Mouse (Mus musculus): ENCODE results near the gene Ctsk. TPM values are rescaled to one million over a fixed set of nuclear protein-coding genes. Genes with fewer than 3 reads are reported as not detected.
"Not testable (repeated sequence)": the region's sequence is repeated elsewhere in the genome, so short reads cannot be mapped to it uniquely, and the experiment has no call there.

Gene Ctsk
- polyA plus RNA-seq, 1 experiment from 2014 or later, result 8.4 TPM

DNA sequence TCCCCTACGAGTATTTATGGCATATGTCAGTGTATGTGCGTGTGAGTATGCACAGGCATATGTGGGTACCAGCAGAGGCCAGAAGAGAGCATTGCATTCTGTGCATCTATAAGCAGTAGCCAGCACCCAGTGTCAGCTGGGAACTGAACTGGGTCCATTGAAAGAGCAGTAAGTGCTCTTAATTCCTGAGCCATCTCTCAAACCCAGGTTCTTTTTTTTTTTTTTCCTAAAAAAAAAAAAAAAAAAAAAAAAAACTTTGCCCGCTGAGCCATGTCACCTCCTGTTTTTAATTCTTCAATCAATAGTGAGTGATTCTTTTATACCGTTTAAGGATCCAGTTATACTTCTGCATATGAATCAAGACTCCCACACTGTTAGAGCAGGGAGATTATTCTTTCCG lies 34.3 kb downstream of the Ctsk start:
- no peak for ATAC-seq
- 91% methylated on average over 5 of the region's 5 CpGs for whole genome bisulfite sequencing
- no peaks in the 10 kb centered on the region for H3K36me3 ChIP-seq (ENCODE audit: control insufficient read depth, insufficient read depth, low read length)
- H3K27me3 ChIP-seq (replicated peaks; ENCODE audit: control insufficient read depth, insufficient read depth, low read length), result no peaks in the 10 kb centered on the region
- no peak overlapping the region for H3K4me2 ChIP-seq (ENCODE audit: low read length)
- no peaks in the 10 kb centered on the region for H3K4me1 ChIP-seq (ENCODE audit: control insufficient read depth, insufficient read depth, low read depth, low read length)
- H3K4me3 ChIP-seq (ENCODE audit: low read length), result no peak overlapping the region
- H3K27ac ChIP-seq (ENCODE audit: low read depth, low read length), result no peak overlapping the region
- no peaks in the 10 kb centered on the region for H3K9me3 ChIP-seq (ENCODE audit: control insufficient read depth, low read length)
- no peak overlapping the region for H3K9ac ChIP-seq (ENCODE audit: low read depth, low read length)

DNA sequence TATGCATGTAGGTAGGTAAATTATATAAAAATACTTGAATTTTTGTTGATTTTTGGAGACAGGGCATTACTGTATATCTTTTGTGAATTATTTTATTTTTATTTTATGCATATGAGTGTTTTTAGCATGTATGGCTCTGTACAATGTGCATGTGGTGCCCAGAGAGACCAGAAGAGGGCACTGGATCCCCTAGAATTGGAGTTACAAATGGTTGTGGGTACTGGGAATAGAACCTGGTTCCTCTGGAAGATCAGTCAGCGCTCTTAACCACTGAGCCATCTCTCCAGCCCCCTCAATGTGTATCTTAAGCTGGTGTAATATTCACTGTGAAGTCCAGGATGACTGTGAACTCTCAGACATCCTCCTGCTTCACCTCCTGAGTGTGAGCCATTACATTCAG lies 35.9 kb downstream of the Ctsk start:
- WGBS, result 67% methylated on average over 1 of the region's 1 CpGs

DNA sequence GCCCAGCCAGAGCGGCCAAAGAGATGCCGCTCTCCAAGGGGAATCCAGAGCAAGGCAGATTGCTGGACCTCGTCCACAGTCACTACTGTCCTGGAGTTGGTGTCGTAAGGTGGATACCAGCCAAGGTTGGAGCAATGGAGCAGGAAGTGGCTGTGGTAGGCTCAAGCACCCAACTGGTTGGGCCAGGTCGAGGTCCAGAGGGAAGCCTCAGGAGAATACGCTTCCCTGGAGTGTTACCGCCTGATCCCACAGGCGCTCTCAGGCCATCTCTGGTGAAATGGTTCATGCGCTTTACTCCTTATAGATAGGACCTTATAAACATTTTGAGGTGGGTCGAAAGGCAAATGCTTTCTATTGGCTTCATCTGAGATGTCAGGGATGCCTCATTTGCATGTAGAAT lies 39.9 kb downstream of the Ctsk start:
- no peaks in the 10 kb centered on the region for H3K4me1 ChIP-seq (ENCODE audit: control insufficient read depth, insufficient read depth, low read depth, low read length)
- H3K4me2 ChIP-seq (ENCODE audit: low read length), result no peak overlapping the region
- no peaks in the 10 kb centered on the region for H3K27me3 ChIP-seq (replicated peaks; ENCODE audit: control insufficient read depth, insufficient read depth, low read length)
- WGBS, result 96% methylated on average over 10 of the region's 10 CpGs
- no peak overlapping the region for H3K9ac ChIP-seq (ENCODE audit: low read depth, low read length)
- ATAC-seq, result no peak
- H3K36me3 ChIP-seq (ENCODE audit: control insufficient read depth, insufficient read depth, low read length), result no peaks in the 10 kb centered on the region
- H3K9me3 ChIP-seq (ENCODE audit: control insufficient read depth, low read length), result no peaks in the 10 kb centered on the region
- no peak overlapping the region for H3K4me3 ChIP-seq (ENCODE audit: low read length)
- no peak overlapping the region for H3K27ac ChIP-seq (ENCODE audit: low read depth, low read length)

More for the DNA sequence above, 35.9 kb downstream of the Ctsk start:
- H3K27me3 ChIP-seq (replicated peaks; ENCODE audit: control insufficient read depth, insufficient read depth, low read length), result no peaks in the 10 kb centered on the region
- H3K4me1 ChIP-seq (ENCODE audit: control insufficient read depth, insufficient read depth, low read depth, low read length), result no peaks in the 10 kb centered on the region
- H3K36me3 ChIP-seq (ENCODE audit: control insufficient read depth, insufficient read depth, low read length), result no peaks in the 10 kb centered on the region
- H3K4me3 ChIP-seq (ENCODE audit: low read length), result no peak overlapping the region
- H3K4me2 ChIP-seq (ENCODE audit: low read length), result no peak overlapping the region
- H3K9me3 ChIP-seq (ENCODE audit: control insufficient read depth, low read length), result no peaks in the 10 kb centered on the region
- H3K27ac ChIP-seq (ENCODE audit: low read depth, low read length), result no peak overlapping the region
- no peak for ATAC-seq
- no peak overlapping the region for H3K9ac ChIP-seq (ENCODE audit: low read depth, low read length)

DNA sequence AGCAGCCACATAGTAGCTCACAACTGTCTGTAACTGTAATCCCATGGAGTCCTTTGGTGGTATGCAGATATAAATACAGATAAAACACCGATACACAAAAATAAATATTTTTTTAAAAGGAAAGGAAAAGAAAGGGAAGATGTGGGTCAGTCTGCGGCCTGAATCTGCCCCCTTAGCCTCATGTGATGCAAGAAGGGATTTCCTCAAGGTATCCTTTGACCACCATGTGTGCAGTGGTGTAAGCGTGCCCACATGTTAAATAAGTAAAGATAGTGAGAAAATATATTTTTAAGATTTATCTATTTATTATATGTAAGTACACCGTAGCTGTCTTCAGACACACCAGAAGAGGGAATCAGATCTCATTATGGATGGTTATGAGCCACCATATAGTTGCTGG lies 40.8 kb downstream of the Ctsk start:
- 96% methylated on average over 4 of the region's 4 CpGs for WGBS
- Histone ChIP-seq H3K4me2 (ENCODE audit: low read length) (no peak overlapping the region), H3K9ac (ENCODE audit: low read depth, low read length) (no peak overlapping the region), H3K4me3 (ENCODE audit: low read length) (no peak overlapping the region), H3K27me3 (replicated peaks; ENCODE audit: control insufficient read depth, insufficient read depth, low read length) (no peaks in the 10 kb centered on the region), H3K9me3 (ENCODE audit: control insufficient read depth, low read length) (no peaks in the 10 kb centered on the region), H3K36me3 (ENCODE audit: control insufficient read depth, insufficient read depth, low read length) (no peaks in the 10 kb centered on the region), H3K4me1 (ENCODE audit: control insufficient read depth, insufficient read depth, low read depth, low read length) (no peaks in the 10 kb centered on the region), H3K27ac (ENCODE audit: low read depth, low read length) (no peak overlapping the region)
- no peak for ATAC-seq

DNA sequence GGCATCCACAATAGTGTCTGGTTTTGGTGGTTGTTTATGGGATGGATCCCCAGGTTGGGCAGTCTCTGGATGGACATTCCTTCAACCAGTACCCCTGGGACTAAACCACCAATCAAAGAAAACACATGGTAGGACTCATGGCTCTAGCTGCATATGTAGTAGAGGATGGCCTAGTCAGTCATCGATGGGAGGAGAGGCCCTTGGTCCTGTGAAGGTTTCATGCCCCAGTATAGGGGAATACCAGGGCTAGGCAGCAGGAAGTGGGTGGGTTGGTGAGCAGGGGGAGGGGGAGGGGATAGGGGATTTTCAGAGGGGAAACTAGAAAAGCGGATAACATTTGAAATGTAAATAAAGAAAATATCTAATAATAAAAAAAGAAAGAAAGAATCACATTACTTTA lies 42.1 kb downstream of the Ctsk start:
- H3K9ac ChIP-seq (ENCODE audit: low read depth, low read length); H3K27ac ChIP-seq (ENCODE audit: low read depth, low read length); H3K36me3 ChIP-seq (ENCODE audit: control insufficient read depth, insufficient read depth, low read length); H3K4me3 ChIP-seq (ENCODE audit: low read length); H3K9me3 ChIP-seq (ENCODE audit: control insufficient read depth, low read length); H3K27me3 ChIP-seq (replicated peaks; ENCODE audit: control insufficient read depth, insufficient read depth, low read length); H3K4me2 ChIP-seq (ENCODE audit: low read length); ATAC-seq; H3K4me1 ChIP-seq (ENCODE audit: control insufficient read depth, insufficient read depth, low read depth, low read length): not testable (repeated sequence)
- 81% methylated on average over 2 of the region's 2 CpGs for WGBS

DNA sequence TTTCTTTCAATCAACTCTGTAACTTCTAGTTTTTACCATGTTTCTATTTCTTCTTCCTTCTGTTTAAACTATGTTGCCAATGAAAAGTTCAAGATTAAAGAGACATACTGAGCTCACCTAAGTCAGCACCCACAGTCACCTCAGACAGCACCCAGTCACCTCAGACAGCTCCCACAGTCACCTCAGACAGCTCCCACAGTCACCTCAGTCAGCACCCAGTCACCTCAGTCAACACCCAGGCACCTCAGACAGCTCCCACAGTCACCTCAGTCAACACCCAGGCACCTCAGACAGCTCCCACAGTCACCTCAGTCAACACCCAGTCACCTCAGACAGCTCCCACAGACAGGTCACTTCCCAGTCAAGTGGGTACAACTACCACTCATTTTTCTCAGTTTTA lies 43.1 kb downstream of the Ctsk start:
- ATAC-seq, result no peak
- Histone ChIP-seq H3K4me1 (ENCODE audit: control insufficient read depth, insufficient read depth, low read depth, low read length) (no peaks in the 10 kb centered on the region), H3K4me2 (ENCODE audit: low read length) (no peak overlapping the region), H3K4me3 (ENCODE audit: low read length) (no peak overlapping the region), H3K9ac (ENCODE audit: low read depth, low read length) (no peak overlapping the region), H3K27ac (ENCODE audit: low read depth, low read length) (no peak overlapping the region), H3K36me3 (ENCODE audit: control insufficient read depth, insufficient read depth, low read length) (no peaks in the 10 kb centered on the region), H3K27me3 (replicated peaks; ENCODE audit: control insufficient read depth, insufficient read depth, low read length) (no peaks in the 10 kb centered on the region), H3K9me3 (ENCODE audit: control insufficient read depth, low read length) (no peaks in the 10 kb centered on the region)

DNA sequence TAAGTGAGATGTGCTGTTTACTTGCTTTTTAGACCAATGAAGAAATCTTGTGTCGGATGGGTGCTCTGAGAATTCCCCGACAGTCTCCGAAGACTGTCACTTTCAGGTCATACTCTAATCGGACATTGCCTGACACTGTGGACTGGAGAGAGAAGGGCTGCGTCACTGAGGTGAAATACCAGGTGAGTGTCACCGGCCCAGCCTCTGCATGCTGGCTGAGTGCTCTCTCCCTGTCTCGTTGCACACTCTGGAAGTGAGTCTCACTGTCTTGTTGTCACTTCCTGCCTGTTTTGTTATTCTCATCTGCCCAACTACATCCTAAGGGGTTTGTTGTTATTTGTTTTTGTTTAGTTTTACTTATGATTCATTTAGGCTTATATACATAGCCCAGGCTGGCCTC lies 43.9 kb downstream of the Ctsk start:
- WGBS, result 77% methylated on average over 7 of the region's 7 CpGs
- H3K27ac ChIP-seq (ENCODE audit: low read depth, low read length), result no peak overlapping the region
- no peaks in the 10 kb centered on the region for H3K27me3 ChIP-seq (replicated peaks; ENCODE audit: control insufficient read depth, insufficient read depth, low read length)
- no peak overlapping the region for H3K4me3 ChIP-seq (ENCODE audit: low read length)
- H3K4me2 ChIP-seq (ENCODE audit: low read length), result no peak overlapping the region
- H3K9ac ChIP-seq (ENCODE audit: low read depth, low read length), result no peak overlapping the region
- H3K9me3 ChIP-seq (ENCODE audit: control insufficient read depth, low read length), result no peaks in the 10 kb centered on the region
- ATAC-seq, result no peak
- H3K4me1 ChIP-seq (ENCODE audit: control insufficient read depth, insufficient read depth, low read depth, low read length), result no peaks in the 10 kb centered on the region
- no peaks in the 10 kb centered on the region for H3K36me3 ChIP-seq (ENCODE audit: control insufficient read depth, insufficient read depth, low read length)

DNA sequence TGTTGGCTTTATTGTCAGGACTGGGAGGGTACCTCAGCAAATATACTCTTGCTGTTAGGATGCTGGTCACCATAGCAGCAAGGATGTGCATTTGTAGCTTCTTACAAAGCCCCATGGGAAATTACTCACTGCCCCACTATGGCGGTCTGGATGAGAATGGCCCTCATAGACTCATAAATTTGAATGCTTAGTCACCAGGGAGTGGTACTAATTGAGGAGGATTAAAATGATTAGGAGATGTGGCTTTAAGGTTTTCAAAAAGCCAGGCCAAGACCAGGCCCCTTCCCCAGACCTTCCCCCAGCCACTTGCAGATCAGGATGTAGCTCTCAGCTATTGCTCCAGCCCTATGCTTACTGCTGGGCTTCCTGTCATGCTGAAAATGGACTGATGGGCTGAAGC lies 51.1 kb downstream of the Ctsk start:
- H3K27ac ChIP-seq (ENCODE audit: low read depth, low read length), result no peak overlapping the region
- no peak overlapping the region for H3K4me3 ChIP-seq (ENCODE audit: low read length)
- no peaks in the 10 kb centered on the region for H3K27me3 ChIP-seq (replicated peaks; ENCODE audit: control insufficient read depth, insufficient read depth, low read length)
- H3K4me2 ChIP-seq (ENCODE audit: low read length), result no peak overlapping the region
- no peaks in the 10 kb centered on the region for H3K36me3 ChIP-seq (ENCODE audit: control insufficient read depth, insufficient read depth, low read length)
- 56% methylated on average over 1 of the region's 1 CpGs for WGBS
- no peaks in the 10 kb centered on the region for H3K9me3 ChIP-seq (ENCODE audit: control insufficient read depth, low read length)
- no peaks in the 10 kb centered on the region for H3K4me1 ChIP-seq (ENCODE audit: control insufficient read depth, insufficient read depth, low read depth, low read length)
- no peak overlapping the region for H3K9ac ChIP-seq (ENCODE audit: low read depth, low read length)
- no peak for ATAC-seq

DNA sequence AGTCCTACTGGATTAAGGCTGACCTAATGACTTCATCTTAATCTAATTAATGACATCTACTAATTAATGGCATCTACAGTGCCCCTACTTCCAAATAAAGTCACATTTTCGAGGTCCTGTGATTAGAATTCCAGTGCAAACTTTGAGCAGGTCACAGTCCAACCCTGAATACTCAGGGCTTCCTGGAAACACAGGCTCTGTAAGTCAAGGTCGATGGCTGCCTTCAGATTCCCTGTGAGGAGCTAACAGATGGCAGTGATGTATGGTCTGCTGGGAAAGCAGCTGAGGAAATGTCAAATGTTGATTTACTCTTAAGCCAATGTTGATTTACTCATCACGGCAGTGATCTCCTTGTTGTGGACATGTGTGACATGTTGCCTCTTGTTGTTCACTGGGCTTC lies 54.9 kb downstream of the Ctsk start:
- Histone ChIP-seq H3K9ac (ENCODE audit: low read depth, low read length) (no peak overlapping the region), H3K27ac (ENCODE audit: low read depth, low read length) (no peak overlapping the region), H3K4me2 (ENCODE audit: low read length) (no peak overlapping the region), H3K4me1 (ENCODE audit: control insufficient read depth, insufficient read depth, low read depth, low read length) (no peaks in the 10 kb centered on the region), H3K9me3 (ENCODE audit: control insufficient read depth, low read length) (no peaks in the 10 kb centered on the region), H3K36me3 (ENCODE audit: control insufficient read depth, insufficient read depth, low read length) (no peaks in the 10 kb centered on the region), H3K27me3 (replicated peaks; ENCODE audit: control insufficient read depth, insufficient read depth, low read length) (no peaks in the 10 kb centered on the region), H3K4me3 (ENCODE audit: low read length) (no peak overlapping the region)
- WGBS, result 58% methylated on average over 3 of the region's 3 CpGs
- no peak for ATAC-seq

All from hindbrain, embryonic 16.5 days (tissue).